Mouse (Mus musculus) cerebellum, adult 18-20 months (tissue): ENCODE data around the gene Usp1.
A peak's percentile ranks its signal among the peaks of the same experiment; 100 is the strongest.
"Not testable (repeated sequence)": the region's sequence is repeated elsewhere in the genome, so short reads cannot be mapped to it uniquely, and the experiment has no call there.

Experiments used
- DNase-seq, 2 experiments: peaks; one replicate each; pipeline ENCODE4 v3.0.0; 2021

The Usp1 gene

GRCm38 (mm10) chr4:98923568-98924070 is at the start of gene Usp1:
Gene Usp1, plus strand, starts transcription at chr4:98923810.
- peak in 1 of 2 experiments; percentile 88 for DNase-seq

GRCm38 (mm10) chr4:98882706-98883105 is 40.9 kb upstream of the Usp1 start:
- DNase-seq: no peak

- no peak for DNase-seq
Observed at GRCm38 (mm10) chr4:98886377-98886776, 37.2 kb upstream of the Usp1 start.

- peak; percentile 62 to 63 for DNase-seq
Observed at GRCm38 (mm10) chr4:98887148-98887547, 36.5 kb upstream of the Usp1 start.

- DNase-seq: no peak
Observed at GRCm38 (mm10) chr4:98910246-98910645, 13.4 kb upstream of the Usp1 start.

- DNase-seq: no peak
Observed at GRCm38 (mm10) chr4:98917724-98918123, 5.9 kb upstream of the Usp1 start.

GRCm38 (mm10) chr4:98918204-98918603 is 5.4 kb upstream of the Usp1 start:
- DNase-seq: no peak

GRCm38 (mm10) chr4:98920896-98921295 is 2.7 kb upstream of the Usp1 start:
- no peak for DNase-seq

GRCm38 (mm10) chr4:98922061-98922642 is 1.5 kb upstream of the Usp1 start:
- peak; percentile 8 to 29 for DNase-seq

GRCm38 (mm10) chr4:98922643-98923567 is 705 bp upstream of the Usp1 start:
- DNase-seq: peak; percentile 94 to 97

GRCm38 (mm10) chr4:98924071-98924905 is 678 bp downstream of the Usp1 start:
- DNase-seq: peak; percentile 15 to 21

GRCm38 (mm10) chr4:98924906-98925178 is 1.2 kb downstream of the Usp1 start:
- DNase-seq: no peak

- no peak for DNase-seq
Observed at GRCm38 (mm10) chr4:98925250-98925781, 1.7 kb downstream of the Usp1 start.

GRCm38 (mm10) chr4:98936036-98936435 is 12.4 kb downstream of the Usp1 start:
- DNase-seq: no peak

GRCm38 (mm10) chr4:98938210-98938609 is 14.6 kb downstream of the Usp1 start:
- not testable (repeated sequence) for DNase-seq

GRCm38 (mm10) chr4:98950563-98950962 is 27.0 kb downstream of the Usp1 start:
- DNase-seq: no peak

GRCm38 (mm10) chr4:98955986-98956385 is 32.4 kb downstream of the Usp1 start:
- peak; percentile 11 to 28 for DNase-seq

GRCm38 (mm10) chr4:98960243-98960642 is 36.6 kb downstream of the Usp1 start:
- no peak for DNase-seq

- DNase-seq: no peak
Observed at GRCm38 (mm10) chr4:98969946-98970345, 46.3 kb downstream of the Usp1 start.

- DNase-seq: no peak
Observed at GRCm38 (mm10) chr4:98975741-98976140, 52.1 kb downstream of the Usp1 start.

- DNase-seq: not testable (repeated sequence)
Observed at GRCm38 (mm10) chr4:98978288-98978687, 54.7 kb downstream of the Usp1 start.

- DNase-seq: no peak
Observed at GRCm38 (mm10) chr4:98978693-98979092, 55.1 kb downstream of the Usp1 start.

- not testable (repeated sequence) for DNase-seq
Observed at GRCm38 (mm10) chr4:98979976-98980375, 56.4 kb downstream of the Usp1 start.
